Mouse (Mus musculus): ENCODE data around the gene Specc1l.

Gene Specc1l

GRCm38 (mm10) chr10:75224154-75224553 lies 12.3 kb downstream of the Specc1l start:
- DNase-seq (ENCODE audit: low read depth, low spot score) = no peak

DNA sequence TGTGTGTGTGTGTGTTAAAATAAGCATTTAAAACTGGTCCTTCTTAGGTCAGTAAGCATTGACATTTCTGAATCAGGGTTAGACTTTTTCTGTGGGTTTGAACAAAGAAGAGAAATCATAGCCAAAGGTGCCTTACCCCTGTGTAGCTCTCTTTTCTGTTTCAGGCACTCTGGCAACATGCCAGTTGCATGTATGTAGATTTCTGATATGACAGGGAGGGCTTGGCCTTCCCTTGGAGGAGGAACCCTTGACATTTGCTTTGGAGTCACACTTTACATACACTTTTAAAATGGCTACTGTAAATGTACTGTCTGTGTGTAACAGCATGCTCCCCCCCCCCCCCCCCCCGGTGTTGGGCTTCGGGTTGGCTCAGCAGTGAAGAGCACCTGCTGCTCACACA lies 12.8 kb downstream of the Specc1l start:
- no peak for DNase-seq (ENCODE audit: low read depth, low spot score)

- DNase-seq (ENCODE audit: low read depth, low spot score) = no peak
Measured at GRCm38 (mm10) chr10:75227381-75227780, 15.5 kb downstream of the Specc1l start.

DNA sequence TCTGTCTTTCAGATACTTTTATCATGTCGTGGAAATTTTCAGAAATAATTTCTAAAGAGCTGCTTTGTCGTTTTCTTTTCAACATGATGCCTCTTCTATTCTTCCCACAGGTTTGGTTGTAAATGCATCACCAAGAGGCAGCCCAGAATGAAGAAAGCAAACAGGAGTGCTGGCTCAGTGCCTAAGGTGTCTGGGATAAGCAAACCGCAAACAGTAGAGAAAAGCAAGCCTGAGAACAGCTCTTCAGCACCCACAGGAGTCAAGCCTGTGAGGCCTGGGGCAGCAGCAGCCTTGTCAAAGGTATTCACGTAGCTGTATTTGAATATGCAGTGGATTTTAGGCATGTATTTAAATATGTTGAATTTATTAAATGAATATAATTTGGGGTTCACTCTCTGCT lies 18.7 kb downstream of the Specc1l start:
- no peak for DNase-seq (ENCODE audit: low read depth, low spot score)

- DNase-seq (ENCODE audit: low read depth, low spot score) = no peak
Measured at GRCm38 (mm10) chr10:75231876-75232275, 20.0 kb downstream of the Specc1l start.

GRCm38 (mm10) chr10:75232612-75233155 lies 20.8 kb downstream of the Specc1l start:
- DNase-seq (ENCODE audit: low read depth, low spot score) = no peak

- DNase-seq (ENCODE audit: low read depth, low spot score) = no peak
Measured at GRCm38 (mm10) chr10:75233489-75233888, 21.6 kb downstream of the Specc1l start.

- DNase-seq (ENCODE audit: low read depth, low spot score) = no peak
Measured at GRCm38 (mm10) chr10:75235726-75236125, 23.9 kb downstream of the Specc1l start.

- DNase-seq (ENCODE audit: low read depth, low spot score) = no peak
Measured at GRCm38 (mm10) chr10:75236156-75236555, 24.3 kb downstream of the Specc1l start.

GRCm38 (mm10) chr10:75237166-75237565 lies 25.3 kb downstream of the Specc1l start:
- DNase-seq (ENCODE audit: low read depth, low spot score) = no peak

GRCm38 (mm10) chr10:75240583-75241250 lies 28.8 kb downstream of the Specc1l start:
- no peak for DNase-seq (ENCODE audit: low read depth, low spot score)

DNA sequence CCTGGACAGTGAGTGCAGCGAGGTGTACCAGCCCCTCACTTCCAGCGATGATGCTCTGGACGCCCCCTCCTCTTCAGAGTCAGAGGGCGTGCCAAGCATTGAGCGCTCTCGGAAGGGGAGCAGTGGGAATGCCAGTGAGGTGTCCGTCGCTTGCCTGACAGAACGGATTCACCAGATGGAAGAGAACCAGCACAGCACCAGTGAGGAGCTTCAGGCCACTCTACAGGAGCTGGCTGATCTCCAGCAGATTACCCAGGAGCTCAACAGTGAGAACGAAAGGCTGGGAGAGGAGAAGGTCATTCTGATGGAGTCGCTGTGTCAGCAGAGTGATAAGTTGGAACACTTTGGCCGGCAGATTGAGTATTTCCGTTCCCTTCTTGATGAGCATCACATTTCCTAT lies 33.9 kb downstream of the Specc1l start:
- DNase-seq (ENCODE audit: low read depth, low spot score) = no peak

- no peak for DNase-seq (ENCODE audit: low read depth, low spot score)
Measured at GRCm38 (mm10) chr10:75246331-75246730, 34.5 kb downstream of the Specc1l start.

GRCm38 (mm10) chr10:75251011-75251410 lies 39.1 kb downstream of the Specc1l start:
- DNase-seq (ENCODE audit: low read depth, low spot score) = peak; percentile 63

DNA sequence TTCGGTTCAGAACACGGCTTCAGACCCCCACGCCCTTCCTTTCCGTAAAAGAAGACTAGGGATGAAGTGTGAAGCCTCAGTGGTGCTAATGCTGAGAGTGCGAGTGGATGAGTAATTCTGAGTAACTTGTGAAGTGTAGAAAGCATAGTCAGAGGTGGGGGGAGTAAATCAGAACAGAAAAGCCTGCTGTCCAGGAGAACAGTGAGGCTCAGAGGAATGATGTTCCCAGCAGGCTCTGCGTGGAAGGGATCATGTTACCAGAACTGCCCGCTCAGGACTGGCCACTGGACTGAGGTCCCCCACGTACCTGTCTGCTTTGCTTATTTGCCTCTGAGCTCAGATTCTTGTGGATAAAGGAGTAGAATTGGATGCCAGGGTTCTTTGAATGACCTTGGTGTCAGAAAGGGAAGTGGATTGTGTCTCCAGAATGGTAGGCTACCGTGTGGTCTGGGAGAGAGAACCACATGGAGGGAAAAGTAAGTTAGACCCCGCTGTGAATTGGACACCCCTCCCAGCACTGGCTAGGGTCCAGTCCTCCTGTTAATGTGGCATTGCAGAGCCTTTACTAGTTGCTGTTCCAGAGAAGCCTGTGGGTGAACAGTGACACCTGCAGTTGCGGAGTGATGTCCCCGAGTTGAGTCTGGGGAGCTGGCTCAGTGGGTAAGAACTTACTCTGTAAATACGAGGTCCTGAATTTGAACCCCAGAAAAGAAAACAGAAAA lies 40.6 kb downstream of the Specc1l start:
- DNase-seq (ENCODE audit: low read depth, low spot score) = peak; percentile 63

GRCm38 (mm10) chr10:75255091-75255490 lies 43.2 kb downstream of the Specc1l start:
- peak; percentile 67 for DNase-seq (ENCODE audit: low read depth, low spot score)

GRCm38 (mm10) chr10:75257401-75257800 lies 45.5 kb downstream of the Specc1l start:
- DNase-seq (ENCODE audit: low read depth, low spot score) = no peak

- DNase-seq (ENCODE audit: low read depth, low spot score) = no peak
Measured at GRCm38 (mm10) chr10:75258241-75258640, 46.4 kb downstream of the Specc1l start.

DNA sequence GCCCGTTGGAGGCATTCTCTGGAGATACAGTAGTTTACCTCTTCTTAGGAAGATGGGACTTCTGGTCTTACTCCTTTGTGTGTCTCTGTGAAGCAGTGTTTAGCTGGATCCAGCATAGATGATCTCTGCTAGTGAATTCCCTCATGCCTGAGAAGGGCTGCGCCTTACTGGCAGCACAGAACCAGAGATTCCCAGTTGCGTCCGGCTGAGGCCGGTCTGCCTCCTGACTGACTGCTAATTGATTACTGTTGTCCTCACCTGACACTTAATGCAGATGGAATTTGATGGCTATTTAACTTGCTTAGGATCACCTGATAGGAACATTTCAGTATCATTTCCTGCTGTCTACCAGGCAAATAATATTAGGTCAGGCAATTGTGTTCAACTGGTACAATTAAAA lies 49.4 kb downstream of the Specc1l start:
- no peak for DNase-seq (ENCODE audit: low read depth, low spot score)

- DNase-seq (ENCODE audit: low read depth, low spot score) = no peak
Measured at GRCm38 (mm10) chr10:75264993-75265555, 53.2 kb downstream of the Specc1l start.

GRCm38 (mm10) chr10:75273020-75273419 lies 61.1 kb downstream of the Specc1l start:
- no peak for DNase-seq (ENCODE audit: low read depth, low spot score)

GRCm38 (mm10) chr10:75276427-75277013 lies 64.6 kb downstream of the Specc1l start:
- DNase-seq (ENCODE audit: low read depth, low spot score) = no peak

Measured in 3T3-L1 (cell line).